Mouse (Mus musculus) neural tube, embryonic 11.5 days (tissue): ENCODE results near the gene Mcmbp. TPM values are rescaled to one million over a fixed set of nuclear protein-coding genes. Genes with fewer than 3 reads are reported as not detected.

ENCODE experiments used
- ATAC-seq: fragments of 200-750 bp; cut with Nextera tagmentation; 2 replicates; pipeline ENCODE4 v1.8.0; 2017; ENCODE audit warnings: moderate number of reproducible peaks, mild to moderate bottlenecking, moderate TSS enrichment, moderate library complexity; ENCODE audit not compliant: insufficient read depth, low FRiP score, low TSS enrichment
- DNase-seq: peaks from one replicate; pipeline ENCODE4 v3.0.0-alpha.2; 2015; ENCODE audit warnings: low spot score
- H3K27ac ChIP-seq: fragments of 300-500 bp; sonication (generic); 2 replicates; pipeline ENCODE4 v1.5.1; 2014; ENCODE audit warnings: low read depth, mild to moderate bottlenecking, low read length
- H3K27me3 ChIP-seq: fragments of 300-500 bp; sonication (generic); 2 replicates; pipeline ENCODE4 v1.6.1; 2014; ENCODE audit warnings: mild to moderate bottlenecking, low read length, mixed read lengths; ENCODE audit not compliant: control insufficient read depth, insufficient read depth
- H3K36me3 ChIP-seq: fragments of 300-500 bp; sonication (generic); 2 replicates; pipeline ENCODE4 v1.6.1; 2014; ENCODE audit warnings: mild to moderate bottlenecking, low read length, moderate library complexity, mixed read lengths; ENCODE audit not compliant: control insufficient read depth, insufficient read depth
- H3K4me1 ChIP-seq: fragments of 300-500 bp; sonication (generic); 2 replicates; pipeline ENCODE4 v1.6.1; 2014; ENCODE audit warnings: low read length, mixed read lengths; ENCODE audit not compliant: control insufficient read depth, insufficient read depth
- H3K4me2 ChIP-seq: fragments of 300-500 bp; sonication (generic); 2 replicates; pipeline ENCODE4 v1.6.1; 2014; ENCODE audit warnings: low read depth, mild to moderate bottlenecking, moderate library complexity
- H3K4me3 ChIP-seq: fragments of 300-500 bp; sonication (generic); 2 replicates; pipeline ENCODE4 v1.5.1; 2014; ENCODE audit warnings: low read depth, low read length
- H3K9ac ChIP-seq: fragments of 300-500 bp; sonication (generic); 2 replicates; pipeline ENCODE4 v1.6.1; 2014; ENCODE audit warnings: mild to moderate bottlenecking, low read length
- H3K9me3 ChIP-seq: fragments of 300-500 bp; sonication (generic); 2 replicates; pipeline ENCODE4 v1.6.1; 2016; ENCODE audit warnings: low read length; ENCODE audit not compliant: control insufficient read depth
- WGBS: fragments of 180-500 bp; shearing (Covaris S2); extraction: QIAGEN DNeasy Blood & Tissue Kit; methylation state at CpG from one replicate; pipeline ENCODE4 v1.1.7; 2014; 5-methylcytosine and 5-hydroxymethylcytosine counted together
- polyA plus RNA-seq: library from polyadenylated mRNA; unstranded; fragments of >200 nt; fragmentation: Nextera tagmentation; extraction: Ambion mirVana; gene quantifications from 2 replicates; pipeline ENCODE4 v1.2.1, GENCODE M21; 2014

Gene Mcmbp
- polyA plus RNA-seq, 1 experiment from 2014 or later, result 73.0 TPM

DNA sequence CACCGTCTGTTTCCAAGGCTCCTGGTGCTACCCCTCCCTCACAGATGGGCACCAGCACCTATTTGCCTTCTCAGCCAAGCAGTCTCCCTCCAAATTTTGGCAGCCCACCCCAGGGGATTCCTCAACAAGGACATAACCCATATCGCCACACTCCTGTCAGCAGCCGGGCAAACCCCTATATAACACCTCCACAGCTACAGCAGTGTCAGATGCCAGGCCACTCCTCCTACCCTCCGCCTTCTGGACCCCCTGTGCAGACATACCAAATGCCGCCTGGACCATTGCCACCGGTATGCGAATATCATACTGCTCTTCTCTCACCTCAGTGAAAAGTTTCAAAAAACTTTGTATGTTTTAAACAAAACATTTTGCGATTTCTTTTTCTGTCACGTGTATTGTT is 10.0 kb upstream of the Mcmbp start:
- Histone ChIP-seq H3K36me3 (peaks cover 20% of the 10 kb centered on the region), H3K4me3 (no peak overlapping the region), H3K27me3 (no peaks in the 10 kb centered on the region), H3K4me2 (no peak overlapping the region), H3K27ac (no peak overlapping the region), H3K9me3 (no peaks in the 10 kb centered on the region), H3K4me1 (peaks cover 7% of the 10 kb centered on the region), H3K9ac (no peak overlapping the region)
- DNase-seq (no peak), ATAC-seq (no peak)
- 87% methylated on average over 9 of the region's 9 CpGs for WGBS

DNA sequence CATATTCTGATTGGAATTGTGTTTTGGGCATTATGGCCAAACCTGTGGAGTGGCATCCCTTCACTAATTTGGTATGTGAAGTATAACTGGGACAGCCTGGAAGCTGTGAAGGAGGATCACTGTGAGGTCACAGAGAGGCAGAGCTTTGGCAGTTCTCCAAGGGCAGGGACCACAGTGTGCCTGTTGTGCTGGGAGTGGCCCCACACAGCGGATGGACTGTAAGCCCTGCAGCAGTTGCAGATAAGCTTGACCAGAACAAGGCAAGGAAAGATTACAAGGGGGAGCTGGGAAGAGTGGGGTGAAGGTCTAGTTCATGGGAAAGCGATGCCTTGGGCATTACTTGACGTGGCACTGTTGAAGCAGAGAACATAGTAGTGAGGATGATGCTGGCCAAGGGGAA is 8.5 kb upstream of the Mcmbp start:
- no peaks in the 10 kb centered on the region for H3K9me3 ChIP-seq
- no peak overlapping the region for H3K4me2 ChIP-seq
- peaks cover 7% of the 10 kb centered on the region for H3K4me1 ChIP-seq
- peaks cover 11% of the 10 kb centered on the region for H3K36me3 ChIP-seq
- no peak overlapping the region for H3K4me3 ChIP-seq
- no peaks in the 10 kb centered on the region for H3K27me3 ChIP-seq
- H3K27ac ChIP-seq, result no peak overlapping the region
- DNase-seq (no peak), ATAC-seq (no peak)
- WGBS, result 84% methylated on average over 3 of the region's 3 CpGs
- H3K9ac ChIP-seq, result no peak overlapping the region

GRCm38 (mm10) chr7:128746151-128746550 is 5.9 kb upstream of the Mcmbp start:
- peaks cover 7% of the 10 kb centered on the region for H3K4me1 ChIP-seq
- ATAC-seq (no peak), DNase-seq (no peak)
- H3K4me3 ChIP-seq, result peak overlapping the region; percentile 64; the same call in 1 of the 2 replicates
- WGBS, result 95% methylated on average over 10 of the region's 10 CpGs
- no peak overlapping the region for H3K27ac ChIP-seq
- no peaks in the 10 kb centered on the region for H3K9me3 ChIP-seq
- no peaks in the 10 kb centered on the region for H3K27me3 ChIP-seq
- peaks cover 5% of the 10 kb centered on the region for H3K36me3 ChIP-seq
- H3K4me2 ChIP-seq, result peak overlapping the region; percentile 81
- H3K9ac ChIP-seq, result no peak overlapping the region; the same call in 1 of the 2 replicates

DNA sequence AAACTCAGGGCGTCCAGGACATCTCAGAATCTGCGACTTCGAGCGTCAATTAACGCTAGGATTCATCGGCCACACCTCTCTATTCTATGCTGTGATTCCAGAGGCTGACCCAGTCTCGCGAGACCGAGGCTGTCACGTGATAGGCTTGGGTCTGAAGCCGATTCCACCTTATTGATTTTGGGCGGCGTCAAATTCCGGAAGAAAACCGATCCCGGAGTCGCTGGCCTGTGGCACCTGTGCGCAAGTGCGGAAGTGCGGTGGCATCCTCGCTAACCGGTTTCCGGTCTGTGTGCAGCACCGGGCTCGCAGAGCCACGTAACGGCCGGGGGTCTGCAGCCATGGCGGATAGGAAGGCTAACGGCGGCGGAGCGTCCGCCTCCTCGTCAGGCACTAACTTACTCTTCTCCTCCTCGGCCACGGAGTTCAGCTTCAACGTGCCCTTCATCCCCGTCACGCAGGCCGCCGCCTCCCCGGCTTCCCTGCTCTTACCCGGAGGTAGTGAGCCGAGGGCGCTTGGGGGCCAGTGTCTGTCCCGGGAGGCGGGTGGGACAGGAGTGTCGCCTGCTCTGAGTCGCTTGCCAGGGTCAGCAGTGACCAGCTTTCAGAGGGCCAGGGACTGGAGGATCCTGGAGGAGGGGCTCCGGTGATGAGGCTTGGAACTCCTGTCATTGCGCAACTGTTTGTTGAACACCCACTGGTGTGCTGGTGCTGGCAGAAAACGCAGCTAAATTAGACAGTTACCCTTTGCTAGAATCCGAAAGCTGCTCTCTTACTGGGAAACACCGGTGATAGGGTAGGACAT is 4.6 kb upstream of the Mcmbp start, which contains the start of gene Sec23ip:
Gene Sec23ip (plus strand): TSS at position 260 of the 802 bp plus-strand sequence.
- Histone ChIP-seq H3K4me2 (peak within 1 kb of the TSS; percentile 81), H3K27me3 (no peaks in the 10 kb centered on the region), H3K27ac (no peak within 1 kb of the TSS), H3K9me3 (no peaks in the 10 kb centered on the region), H3K4me3 (peak within 1 kb of the TSS; percentile 64), H3K36me3 (peaks cover under 1% of the 10 kb centered on the region; the same call in 1 of the 2 replicates), H3K9ac (peak within 1 kb of the TSS; percentile 84), H3K4me1 (peaks cover 7% of the 10 kb centered on the region)
- peak; percentile 87 for ATAC-seq
- DNase-seq, result peak; percentile 98
- WGBS, result under 1% methylated on average over 55 of the region's 55 CpGs

- Histone ChIP-seq H3K4me2 (peak overlapping the region; percentile 51), H3K4me3 (no peak overlapping the region), H3K27me3 (no peaks in the 10 kb centered on the region), H3K9ac (no peak overlapping the region), H3K27ac (no peak overlapping the region), H3K36me3 (no peaks in the 10 kb centered on the region), H3K9me3 (no peaks in the 10 kb centered on the region), H3K4me1 (peaks cover 8% of the 10 kb centered on the region)
- WGBS, result 58% methylated on average over 2 of the region's 2 CpGs
- ATAC-seq (no peak), DNase-seq (no peak)
Observed at GRCm38 (mm10) chr7:128743898-128744297, 3.6 kb upstream of the Mcmbp start.

DNA sequence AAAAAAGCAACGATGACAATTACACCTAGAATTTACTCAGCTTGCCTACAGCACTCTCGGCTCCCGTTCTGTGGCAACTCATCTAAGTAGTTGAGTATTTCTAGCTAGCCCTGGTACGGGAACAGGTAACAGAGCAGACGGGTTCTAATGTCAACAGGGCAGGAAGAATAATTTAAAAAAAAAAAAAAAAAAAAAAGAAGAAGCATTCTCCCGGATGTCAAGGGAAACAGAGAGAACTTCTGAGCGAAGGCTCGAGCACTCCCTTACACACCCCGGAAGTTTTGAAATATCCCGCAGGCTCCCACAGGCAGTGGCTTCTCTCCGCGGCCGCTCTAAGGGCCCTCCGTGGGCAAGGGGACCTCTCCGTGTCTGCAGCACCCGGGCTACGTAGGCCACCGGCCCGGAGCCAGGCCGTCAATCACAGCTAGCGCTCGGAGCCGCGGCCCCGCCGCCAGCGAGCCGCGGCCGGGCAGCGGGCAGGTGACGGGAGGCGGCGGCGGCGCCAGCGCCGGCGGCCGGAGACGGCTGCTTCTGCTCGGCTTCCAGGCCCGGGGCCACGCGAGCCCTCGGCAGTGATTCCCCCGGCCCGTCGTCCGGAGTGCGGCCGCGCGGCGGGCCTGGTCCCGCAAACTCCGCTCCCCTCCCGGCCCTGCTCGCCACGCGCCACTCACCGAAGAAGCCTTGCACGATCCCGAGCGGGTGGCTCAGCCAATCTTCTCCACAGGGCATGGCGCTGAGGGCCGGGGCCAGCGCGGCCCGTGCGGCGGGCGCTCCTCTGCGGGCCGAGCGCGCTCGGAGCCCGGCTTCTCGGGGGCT is 625 bp downstream of the Mcmbp start:
- peaks cover 11% of the 10 kb centered on the region for H3K4me1 ChIP-seq
- ATAC-seq, result peak; percentile 38
- no peaks in the 10 kb centered on the region for H3K36me3 ChIP-seq
- WGBS, result under 1% methylated on average over 64 of the region's 80 CpGs
- peak overlapping the region; percentile 98 for H3K9ac ChIP-seq
- peak overlapping the region; percentile 98 for H3K4me3 ChIP-seq
- peak; percentile 29 for DNase-seq
- H3K9me3 ChIP-seq, result no peaks in the 10 kb centered on the region
- no peaks in the 10 kb centered on the region for H3K27me3 ChIP-seq
- peak overlapping the region; percentile 84 for H3K27ac ChIP-seq
- peak overlapping the region; percentile 83 for H3K4me2 ChIP-seq

DNA sequence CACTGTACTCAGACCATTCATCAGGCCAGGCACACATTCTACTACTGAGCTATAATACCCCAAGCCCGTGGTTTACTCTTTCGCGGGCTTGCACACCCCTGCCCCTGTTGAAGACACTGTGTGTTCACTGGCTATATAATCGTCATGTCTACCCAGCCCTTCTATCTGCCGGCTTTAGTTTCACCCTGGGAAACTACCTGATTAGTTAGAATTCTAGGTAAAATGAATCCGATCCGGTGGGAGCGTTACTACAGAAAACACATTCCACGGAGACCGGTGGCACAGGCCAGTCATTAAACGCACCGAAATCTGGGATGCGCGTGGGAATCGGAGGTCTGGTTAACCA is 1.2 kb downstream of the Mcmbp start:
- Histone ChIP-seq H3K27ac (no peak overlapping the region), H3K36me3 (no peaks in the 10 kb centered on the region), H3K4me3 (peak overlapping the region; percentile 98), H3K4me2 (peak overlapping the region; percentile 83), H3K9me3 (no peaks in the 10 kb centered on the region), H3K4me1 (peaks cover 11% of the 10 kb centered on the region), H3K9ac (peak overlapping the region; percentile 98), H3K27me3 (no peaks in the 10 kb centered on the region)
- ATAC-seq (no peak), DNase-seq (peak; percentile 18)
- 4% methylated on average over 15 of the region's 15 CpGs for WGBS

DNA sequence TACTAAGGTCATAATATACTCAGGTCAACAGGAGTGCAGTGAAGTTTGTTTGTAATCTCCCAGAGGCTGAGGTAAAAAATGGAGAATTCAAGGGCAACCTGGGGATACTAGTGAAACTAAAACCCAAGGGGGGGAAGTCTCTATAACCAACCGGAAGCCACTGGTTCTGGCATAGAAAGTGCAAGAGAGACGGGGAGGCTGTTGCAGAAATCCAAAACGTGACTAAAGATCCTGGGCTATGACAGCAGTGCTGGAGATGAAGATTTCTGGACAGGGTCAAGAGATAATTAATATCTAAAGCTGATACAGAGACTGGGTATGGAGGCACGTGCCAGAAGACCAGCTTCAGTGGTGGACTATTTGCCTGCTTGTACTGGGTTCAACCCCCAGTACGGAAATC is 2.3 kb downstream of the Mcmbp start:
- Histone ChIP-seq H3K4me1 (peaks cover 11% of the 10 kb centered on the region), H3K36me3 (no peaks in the 10 kb centered on the region), H3K9ac (no peak overlapping the region), H3K27ac (no peak overlapping the region), H3K9me3 (no peaks in the 10 kb centered on the region), H3K4me2 (0 out of 2 replicates have a peak overlapping the region, but pooled peaks have one; percentile 83), H3K4me3 (no peak overlapping the region), H3K27me3 (no peaks in the 10 kb centered on the region)
- 89% methylated on average over 5 of the region's 5 CpGs for WGBS
- DNase-seq, result no peak
- no peak for ATAC-seq
